Mouse (Mus musculus) thymus, postnatal 0 days (tissue): ENCODE measurements around the gene Btg3. TPM values are rescaled to one million over a fixed set of nuclear protein-coding genes. Genes with fewer than 3 reads are reported as not detected.
"Not testable (repeated sequence)": the region's sequence is repeated elsewhere in the genome, so short reads cannot be mapped to it uniquely, and the experiment has no call there.

ENCODE experiments used
- DNase-seq: peaks from one replicate; pipeline ENCODE4 v3.0.0-alpha.2; 2015; ENCODE audit warnings: low spot score
- polyA plus RNA-seq: library from polyadenylated mRNA; unstranded; fragments of >200 nt; fragmentation: Nextera tagmentation; extraction: Ambion mirVana; gene quantifications from 2 replicates; pipeline ENCODE4 v1.2.1, GENCODE M21; 2015

Btg3 gene
- 42.9 and 45.1 TPM in 2 replicates for polyA plus RNA-seq

DNA sequence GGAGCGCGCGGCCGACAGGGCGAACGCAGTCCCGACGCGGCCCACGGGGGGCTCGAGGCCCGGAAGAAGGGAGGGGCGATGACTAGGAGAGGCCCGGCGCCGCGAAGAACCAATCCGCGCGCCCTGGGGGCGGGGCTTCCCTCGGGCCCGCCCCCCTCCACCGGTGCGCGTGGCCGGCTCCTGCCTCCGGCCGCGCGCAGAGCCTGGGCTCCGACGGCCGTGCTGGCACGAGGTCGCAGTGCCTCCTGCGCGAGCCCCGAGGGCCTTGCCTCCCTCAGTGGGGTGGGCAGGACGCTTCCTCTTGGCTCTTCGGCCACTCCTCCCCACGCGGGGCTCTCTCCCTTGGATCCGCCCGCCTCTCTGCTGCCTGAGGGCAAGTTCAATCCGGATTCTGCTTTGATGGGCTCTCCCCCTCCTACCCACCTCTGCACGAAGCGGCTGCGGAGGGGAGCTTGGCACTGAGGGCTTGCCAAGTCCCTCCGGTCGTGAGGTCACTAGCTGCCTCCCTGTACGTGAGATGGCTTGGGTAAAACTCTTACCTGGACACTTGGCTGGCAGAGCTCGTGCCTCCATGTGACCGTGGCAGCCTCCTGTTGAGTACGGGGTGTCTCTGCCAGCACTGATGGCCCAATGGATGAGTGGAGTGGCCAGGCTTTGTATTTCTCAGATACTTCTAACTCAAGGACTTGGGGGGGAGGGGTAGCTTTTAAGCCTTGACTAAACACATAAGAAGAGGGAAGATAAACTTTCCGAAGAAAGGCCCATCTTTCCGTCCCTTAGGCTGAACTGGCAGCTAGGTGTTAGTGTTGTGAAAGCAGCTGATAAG lies at the start of gene Btg3:
Btg3 (minus strand) TSS at position 448 of the 826 bp plus-strand sequence.
- DNase-seq, result peak; percentile 95

DNA sequence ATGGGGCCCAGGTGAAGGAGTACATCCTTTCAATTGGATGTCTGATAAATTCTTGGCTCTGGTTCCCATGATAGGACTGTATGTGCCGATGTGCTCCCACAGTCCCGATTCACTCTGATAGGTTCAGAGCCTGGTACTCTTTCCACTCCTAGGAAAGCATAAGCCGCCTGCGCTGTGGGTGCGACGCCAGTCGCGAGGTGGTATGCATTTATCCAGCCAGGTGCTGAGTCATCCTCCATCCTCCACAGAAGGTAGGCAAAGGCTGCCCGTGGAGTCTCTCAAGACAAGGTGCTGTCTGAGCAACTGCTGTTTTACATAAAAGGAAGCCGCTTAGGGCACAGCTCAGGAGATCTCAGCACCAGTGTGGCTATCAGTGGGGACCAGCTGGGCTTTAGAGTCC lies 40.7 kb upstream of the Btg3 start:
- no peak for DNase-seq

DNA sequence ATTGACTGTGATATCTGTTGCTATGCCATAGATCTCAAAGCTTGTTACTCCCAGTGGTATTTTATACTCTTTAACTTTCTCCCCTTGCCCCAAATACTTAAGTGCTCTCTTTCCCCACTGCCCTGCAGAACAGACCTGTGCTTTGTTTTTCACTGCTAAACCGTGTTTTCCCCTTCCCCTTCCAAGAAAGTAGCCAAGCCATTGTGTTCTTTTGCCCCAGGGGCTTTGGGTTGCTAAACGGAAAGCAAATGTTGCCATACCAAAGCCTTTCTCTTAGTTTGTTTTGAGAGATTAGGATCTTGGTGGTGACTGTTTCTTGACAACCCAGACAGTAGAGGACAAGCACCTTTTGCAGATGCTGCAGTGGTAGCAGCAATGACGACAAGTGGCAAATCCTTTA lies 39.5 kb upstream of the Btg3 start:
- no peak for DNase-seq

DNA sequence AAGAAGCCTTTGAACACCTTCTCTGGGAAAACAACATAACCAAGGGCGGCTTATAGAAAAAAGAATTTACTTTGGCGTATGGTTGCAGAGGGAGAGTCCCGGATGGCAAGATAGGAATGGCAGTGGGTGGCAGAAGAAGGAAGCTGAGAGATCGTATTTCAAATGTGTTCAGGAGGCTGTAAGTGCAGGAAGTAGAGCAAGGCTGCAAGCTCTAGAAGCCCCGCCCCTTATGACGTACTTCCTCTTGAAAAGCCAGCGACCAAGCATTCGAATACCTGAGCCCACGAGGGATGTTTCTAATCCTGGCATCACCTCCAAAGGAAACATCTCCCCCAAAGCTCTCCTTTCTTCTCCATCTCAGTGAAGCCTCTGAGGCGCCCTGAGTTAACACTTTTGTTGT lies 33.0 kb upstream of the Btg3 start:
- DNase-seq, result no peak

DNA sequence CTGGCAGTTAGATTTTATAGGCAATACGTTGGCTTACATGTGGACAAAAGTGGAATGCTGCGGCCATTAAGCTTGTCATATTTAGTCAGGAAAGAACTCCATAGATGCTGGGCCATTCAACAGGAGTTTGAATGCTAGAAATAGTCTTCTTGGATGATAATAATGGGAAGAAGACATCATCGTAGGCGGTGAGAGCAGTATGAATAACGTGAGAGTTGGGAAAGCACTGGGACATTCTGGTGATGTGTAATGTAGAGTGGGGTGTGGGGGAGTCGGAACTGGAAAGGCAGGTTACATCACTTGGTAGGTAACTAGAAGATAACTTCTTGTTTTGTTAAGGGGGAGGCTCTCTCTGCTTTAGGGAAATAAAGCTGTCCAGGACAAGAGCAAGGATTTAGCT lies 30.9 kb upstream of the Btg3 start:
- DNase-seq, result no peak

DNA sequence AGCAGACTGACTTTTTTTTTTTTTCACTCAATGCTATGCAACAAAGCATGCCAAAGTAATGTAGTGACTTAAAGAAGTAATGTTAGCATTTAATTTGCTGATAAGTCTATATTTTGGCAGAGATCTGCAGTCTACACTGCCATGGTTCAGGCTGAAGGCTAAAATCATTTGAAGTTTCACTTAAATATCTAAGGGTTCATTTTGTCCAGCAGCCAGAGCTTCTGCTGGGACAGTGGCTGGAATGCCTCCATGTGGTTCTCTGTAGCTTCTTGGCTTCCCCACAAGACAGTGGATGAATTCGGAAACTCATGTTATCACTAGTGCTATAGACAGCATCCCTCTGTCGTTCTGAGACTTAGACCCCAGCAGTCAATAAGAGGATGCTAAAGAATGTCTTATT lies 29.7 kb upstream of the Btg3 start:
- no peak for DNase-seq

GRCm38 (mm10) chr16:78402316-78402715 lies 25.3 kb upstream of the Btg3 start:
- DNase-seq, result no peak

GRCm38 (mm10) chr16:78399423-78399822 lies 22.4 kb upstream of the Btg3 start:
- DNase-seq, result no peak

DNA sequence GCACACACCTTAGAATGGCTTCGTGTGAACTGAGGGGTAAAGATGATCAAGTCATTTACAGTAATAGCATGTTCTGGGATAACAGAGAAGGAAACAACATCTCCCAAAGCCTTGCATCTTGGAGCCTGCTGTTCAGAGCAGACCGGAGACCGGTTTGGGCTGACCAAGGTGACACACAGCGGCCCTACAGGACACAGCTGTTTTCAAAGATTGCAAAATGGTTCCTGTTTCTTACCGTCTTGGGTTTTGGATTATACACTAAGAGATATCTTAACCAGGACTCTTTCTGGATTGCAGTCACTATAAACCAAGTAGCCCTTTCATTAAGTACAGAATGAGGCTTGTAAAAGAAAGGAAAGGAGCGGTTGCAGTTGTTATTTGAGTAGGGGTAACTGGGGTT lies 21.7 kb upstream of the Btg3 start:
- DNase-seq, result no peak

GRCm38 (mm10) chr16:78391354-78391753 lies 14.4 kb upstream of the Btg3 start:
- DNase-seq, result no peak

DNA sequence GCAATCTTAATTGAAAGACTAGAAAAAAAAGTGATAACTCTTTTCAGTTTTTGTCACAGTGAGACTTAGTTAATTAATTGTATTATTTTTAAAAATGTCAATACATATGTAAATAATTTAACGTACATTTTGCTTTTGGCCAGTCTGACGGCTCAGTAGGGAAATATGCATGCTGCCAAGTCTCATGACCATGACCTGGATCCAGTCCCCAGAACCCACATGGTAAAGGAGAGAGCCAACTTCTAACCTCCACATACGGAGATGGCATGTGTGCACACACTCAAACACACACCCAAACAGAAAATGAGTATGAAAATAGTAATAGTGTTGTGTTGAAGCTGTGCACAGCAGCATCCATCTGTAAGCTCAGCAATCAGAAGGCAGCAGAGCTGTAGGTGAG lies 13.0 kb upstream of the Btg3 start:
- no peak for DNase-seq

DNA sequence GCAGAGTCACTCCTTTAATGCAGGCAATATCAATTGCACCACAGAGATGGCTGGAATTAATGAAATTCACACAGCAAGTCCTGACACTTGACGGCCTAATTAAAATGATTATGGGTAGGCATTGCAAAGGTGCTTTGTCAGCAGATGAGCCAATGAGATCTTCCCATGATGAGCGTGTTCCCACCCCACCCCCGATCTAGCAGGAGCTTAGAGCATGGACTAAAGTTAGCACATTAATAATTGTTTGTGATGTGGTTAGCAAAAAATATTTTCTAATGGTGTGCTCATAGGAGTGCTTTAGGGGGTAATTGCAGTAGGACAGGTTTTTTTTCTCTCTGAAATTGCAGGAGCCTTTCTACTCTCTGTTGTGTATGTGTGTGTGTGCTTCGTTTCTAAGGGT lies 12.1 kb upstream of the Btg3 start:
- DNase-seq, result no peak

- DNase-seq, result no peak
Measured at GRCm38 (mm10) chr16:78378493-78378892, 1.5 kb upstream of the Btg3 start.

DNA sequence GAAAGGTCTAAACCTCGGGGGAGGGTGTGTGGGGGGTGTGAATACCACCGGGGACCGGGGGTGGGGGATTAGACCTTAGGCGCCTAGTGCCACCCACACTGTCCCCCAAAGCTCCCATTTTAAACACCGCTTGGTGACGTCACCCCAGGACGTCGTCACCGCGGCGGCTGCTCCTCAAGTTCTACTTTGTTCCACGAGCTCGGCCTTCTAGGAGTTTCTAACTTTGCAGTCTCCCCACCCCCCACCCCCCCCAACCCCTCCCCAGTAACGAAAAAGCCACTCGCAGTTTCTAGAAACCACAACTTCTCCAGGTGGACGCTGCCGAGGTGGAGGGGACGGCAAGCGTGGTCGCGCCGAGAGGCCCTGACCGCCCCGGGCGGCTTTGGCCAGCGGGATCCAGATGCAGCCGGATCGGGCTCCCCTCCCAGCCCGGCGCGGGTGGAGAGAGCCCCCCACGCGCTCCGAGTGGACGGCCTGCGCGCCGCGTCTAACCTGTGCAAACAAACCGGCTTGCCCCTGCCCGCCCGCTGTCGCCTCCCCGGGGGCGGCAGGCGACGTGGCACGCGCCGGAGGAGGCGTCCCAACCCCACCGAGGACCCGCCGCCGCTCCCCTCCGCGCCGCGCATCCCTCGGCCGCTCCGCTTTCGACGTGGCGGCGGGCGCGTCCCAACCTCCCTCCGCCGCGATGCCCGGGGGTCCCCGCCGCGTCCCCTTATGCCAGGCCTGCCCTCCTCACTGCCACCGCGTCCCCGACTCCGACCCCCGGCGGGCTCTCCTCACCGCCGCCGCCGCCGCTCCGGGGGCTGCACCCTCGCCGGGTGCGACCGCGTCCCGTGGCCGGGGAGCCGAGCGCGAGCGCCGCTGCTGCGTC lies 936 bp downstream of the Btg3 start:
- peak; percentile 76 for DNase-seq

DNA sequence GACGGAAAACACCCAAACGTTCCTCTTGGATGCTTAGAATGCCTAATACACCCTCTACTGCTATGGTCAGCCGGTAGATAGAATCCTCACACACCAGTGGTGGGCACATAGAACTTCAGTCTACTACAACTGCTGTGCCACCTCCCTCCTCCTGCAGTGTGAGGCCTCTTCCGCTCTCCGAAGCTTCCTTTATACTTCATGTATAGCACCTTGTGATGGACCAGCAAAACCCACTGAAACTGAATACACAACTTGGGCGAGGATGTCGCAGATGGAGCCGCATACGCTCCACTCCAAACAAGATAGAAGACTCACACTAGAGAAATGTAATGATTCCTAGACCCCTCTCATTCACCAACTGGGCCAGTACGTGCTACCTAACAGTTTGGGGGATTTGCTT lies 1.8 kb downstream of the Btg3 start:
- DNase-seq, result peak; percentile 59

DNA sequence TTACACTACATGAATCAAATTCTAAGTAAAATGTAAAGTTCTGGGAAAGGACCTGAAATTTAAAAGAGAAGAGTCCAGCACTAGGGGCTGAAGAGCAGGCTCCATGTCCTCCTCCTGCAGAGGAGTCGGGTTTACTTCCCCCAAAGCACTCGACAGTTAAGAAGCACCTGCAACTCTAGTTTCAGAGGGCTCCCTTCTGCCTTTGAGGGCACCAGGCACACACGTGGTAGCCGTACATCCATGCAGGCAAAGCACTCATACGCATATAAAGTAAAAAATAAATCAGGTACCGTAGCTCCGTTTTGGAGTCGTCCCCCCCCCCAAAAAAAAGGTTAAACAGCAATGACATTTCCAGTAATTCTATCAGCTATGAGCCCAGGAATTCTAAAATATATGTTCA lies 3.2 kb downstream of the Btg3 start:
- DNase-seq, result peak; percentile 66

- no peak for DNase-seq
Measured at GRCm38 (mm10) chr16:78372786-78373185, 4.2 kb downstream of the Btg3 start.

GRCm38 (mm10) chr16:78371491-78372046 lies 5.4 kb downstream of the Btg3 start:
- no peak for DNase-seq

- not testable (repeated sequence) for DNase-seq
Measured at GRCm38 (mm10) chr16:78364554-78364953, 12.4 kb downstream of the Btg3 start.

- DNase-seq, result no peak
Measured at GRCm38 (mm10) chr16:78361466-78361865, 15.5 kb downstream of the Btg3 start.

DNA sequence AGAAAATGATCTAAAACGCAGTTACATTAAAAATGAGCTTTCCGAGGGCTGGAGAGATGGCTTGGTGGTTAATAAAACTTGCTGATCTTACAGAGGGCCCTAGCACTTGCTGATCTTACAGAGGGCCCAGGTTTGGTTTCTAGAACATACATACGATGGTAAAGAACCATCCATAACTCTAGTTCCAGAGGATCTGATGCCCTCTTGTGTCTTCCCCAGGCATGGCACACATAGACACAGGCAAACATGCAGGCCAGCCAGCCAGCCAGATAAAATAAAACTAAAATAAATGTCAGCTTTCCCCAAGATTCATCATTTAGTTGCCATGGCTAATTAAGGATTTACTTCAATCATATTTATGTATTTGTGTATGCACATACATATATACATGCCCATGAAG lies 19.2 kb downstream of the Btg3 start:
- DNase-seq, result peak; percentile 31

- no peak for DNase-seq
Measured at GRCm38 (mm10) chr16:78347328-78347926, 29.6 kb downstream of the Btg3 start.
